Mouse (Mus musculus) hindbrain, embryonic 15.5 days (tissue): ENCODE results near the gene Scrg1. TPM values are rescaled to one million over a fixed set of nuclear protein-coding genes. Genes with fewer than 3 reads are reported as not detected.
"Not testable (repeated sequence)": the region's sequence is repeated elsewhere in the genome, so short reads cannot be mapped to it uniquely, and the experiment has no call there.

Source experiments
- ATAC-seq: fragments of 200-750 bp; cut with Nextera tagmentation; 2 replicates; pipeline ENCODE4 v1.8.0; 2017; ENCODE audit warnings: low read depth, moderate number of reproducible peaks, moderate TSS enrichment; ENCODE audit not compliant: low FRiP score
- H3K27ac ChIP-seq: fragments of 300-500 bp; sonication (generic); replicated peaks from 2 replicates; pipeline ENCODE4 v1.5.1; 2015; ENCODE audit warnings: mild to moderate bottlenecking, inconsistent platforms
- H3K27me3 ChIP-seq: fragments of 300-500 bp; sonication (generic); 2 replicates; pipeline ENCODE4 v1.6.1; 2015; ENCODE audit warnings: control low read depth, inconsistent platforms
- H3K36me3 ChIP-seq: fragments of 300-500 bp; sonication (generic); 2 replicates; pipeline ENCODE4 v1.6.1; 2015; ENCODE audit warnings: control low read depth, inconsistent platforms
- H3K4me1 ChIP-seq: fragments of 300-500 bp; sonication (generic); replicated peaks from 2 replicates; pipeline ENCODE4 v1.6.1; 2015; ENCODE audit warnings: control low read depth, inconsistent platforms
- H3K4me2 ChIP-seq: fragments of 300-500 bp; sonication (generic); 2 replicates; pipeline ENCODE4 v1.6.1; 2015; ENCODE audit warnings: moderate library complexity, mild to moderate bottlenecking, inconsistent platforms
- H3K4me3 ChIP-seq: fragments of 300-500 bp; sonication (generic); 2 replicates; pipeline ENCODE4 v1.5.1; 2015; ENCODE audit warnings: mild to moderate bottlenecking, inconsistent platforms
- H3K9ac ChIP-seq: fragments of 300-500 bp; sonication (generic); 2 replicates; pipeline ENCODE4 v1.6.1; 2015; ENCODE audit warnings: inconsistent platforms
- H3K9me3 ChIP-seq: fragments of 300-500 bp; sonication (generic); 2 replicates; pipeline ENCODE4 v1.6.1; 2016; ENCODE audit warnings: control low read depth, inconsistent platforms
- WGBS: fragments of 180-500 bp; shearing (Covaris S2); methylation state at CpG from one replicate; pipeline ENCODE4 v1.1.7; 2015; 5-methylcytosine and 5-hydroxymethylcytosine counted together
- polyA plus RNA-seq: library from polyadenylated mRNA; unstranded; fragments of >200 nt; fragmentation: Nextera tagmentation; extraction: Ambion mirVana; gene quantifications from 2 replicates; pipeline ENCODE4 v1.2.1, GENCODE M21; 2015

Gene Scrg1
- polyA plus RNA-seq, 1 experiment from 2014 or later: 8.4 TPM

DNA sequence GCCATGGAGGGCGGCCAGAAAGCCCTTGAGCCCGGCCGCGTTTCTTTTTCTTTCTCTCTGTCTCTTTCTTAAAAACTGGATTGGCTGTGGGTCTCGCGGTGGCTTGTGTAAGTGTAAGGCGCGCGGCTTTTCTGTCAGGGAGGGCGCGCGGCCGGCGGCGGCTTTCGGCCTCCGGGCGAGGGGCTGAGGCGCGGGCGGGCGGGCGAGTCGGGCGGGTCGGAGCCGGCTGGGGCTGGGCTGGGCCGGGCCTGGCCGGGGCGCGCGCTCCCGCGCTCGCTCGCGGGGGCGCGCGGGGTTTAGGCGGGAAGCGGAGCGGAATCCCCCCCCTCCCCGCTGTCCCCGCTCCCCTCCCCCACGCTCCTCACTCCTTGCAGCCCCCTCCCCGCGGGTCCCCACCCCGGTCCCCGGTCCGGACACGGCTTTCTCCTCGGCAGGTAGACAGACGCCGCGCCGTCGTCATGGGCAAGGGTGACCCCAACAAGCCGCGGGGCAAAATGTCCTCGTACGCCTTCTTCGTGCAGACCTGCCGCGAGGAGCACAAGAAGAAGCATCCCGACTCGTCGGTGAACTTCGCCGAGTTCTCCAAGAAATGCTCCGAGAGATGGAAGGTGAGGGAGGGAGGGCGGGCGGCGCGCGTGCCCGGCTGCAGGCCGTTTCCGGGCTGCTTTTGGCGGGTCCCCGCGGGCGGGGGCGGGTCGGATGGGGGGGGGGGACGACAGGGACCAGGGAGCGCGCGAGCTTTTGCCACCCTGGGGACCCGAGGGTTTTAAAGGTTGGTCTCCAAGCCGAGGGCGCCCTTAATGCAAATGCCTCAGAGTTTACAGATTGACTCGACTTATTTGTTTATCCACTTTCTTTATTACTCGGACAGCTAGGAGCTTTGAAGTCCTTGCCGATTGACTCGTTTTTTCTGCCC is 56.7 kb downstream of the Scrg1 start:
- Histone ChIP-seq H3K36me3 (no peaks in the 10 kb centered on the region), H3K4me1 (peaks cover 4% of the 10 kb centered on the region; the same call in 1 of the 2 replicates), H3K4me3 (peak overlapping the region; percentile 97), H3K9me3 (no peaks in the 10 kb centered on the region), H3K27ac (peak overlapping the region; percentile 99), H3K9ac (peak overlapping the region; percentile 92), H3K4me2 (peak overlapping the region; percentile 70), H3K27me3 (no peaks in the 10 kb centered on the region)
- peak; percentile 24 for ATAC-seq
- WGBS: under 1% methylated on average over 78 of the region's 96 CpGs

DNA sequence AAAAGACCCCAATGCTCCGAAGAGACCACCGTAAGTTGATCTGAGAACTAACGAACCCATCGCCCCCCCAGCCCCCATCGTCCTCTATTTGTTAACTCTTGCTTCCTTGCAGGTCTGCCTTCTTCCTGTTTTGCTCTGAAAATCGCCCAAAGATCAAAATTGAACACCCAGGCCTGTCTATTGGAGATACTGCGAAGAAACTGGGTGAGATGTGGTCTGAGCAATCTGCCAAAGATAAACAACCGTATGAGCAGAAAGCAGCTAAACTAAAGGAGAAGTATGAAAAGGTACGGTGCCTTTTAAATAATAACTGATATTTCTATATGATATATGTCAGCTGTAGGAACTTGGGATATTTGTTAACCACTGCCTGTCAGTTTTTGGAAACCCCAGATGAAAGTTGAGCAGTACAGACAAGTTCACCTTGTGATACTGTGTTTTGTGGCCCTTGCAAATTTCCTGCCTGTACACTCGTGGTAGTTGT is 57.5 kb downstream of the Scrg1 start:
- not testable (repeated sequence) for H3K9me3 ChIP-seq, ATAC-seq, H3K4me1 ChIP-seq, H3K36me3 ChIP-seq, H3K27ac ChIP-seq, H3K9ac ChIP-seq, H3K27me3 ChIP-seq
- H3K4me2 ChIP-seq: peak overlapping the region; percentile 70
- 28% methylated on average over 10 of the region's 10 CpGs for WGBS
- peak overlapping the region; percentile 97 for H3K4me3 ChIP-seq

DNA sequence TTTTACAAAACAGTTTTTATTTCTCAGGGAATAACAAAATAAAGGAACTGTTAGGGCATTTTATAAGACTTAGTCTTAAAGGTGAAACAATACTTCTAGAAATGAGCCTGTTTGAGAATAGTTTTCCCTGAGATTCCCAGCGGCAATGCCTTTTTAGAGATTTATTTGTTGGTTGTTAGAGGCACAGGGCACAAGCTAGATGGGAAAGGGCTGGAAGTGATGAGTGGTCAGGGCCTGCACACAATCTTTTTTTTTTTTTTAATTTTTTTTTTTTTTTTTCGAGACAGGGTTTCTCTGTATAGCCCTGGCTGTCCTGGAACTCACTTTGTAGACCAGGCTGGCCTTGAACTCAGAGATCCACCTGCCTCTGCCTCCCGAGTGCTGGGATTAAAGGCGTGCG is 61.0 kb downstream of the Scrg1 start:
- not testable (repeated sequence) for H3K27ac ChIP-seq, H3K36me3 ChIP-seq, H3K27me3 ChIP-seq, H3K4me1 ChIP-seq, H3K9me3 ChIP-seq, H3K4me2 ChIP-seq, H3K9ac ChIP-seq, ATAC-seq, H3K4me3 ChIP-seq
- 95% methylated on average over 5 of the region's 5 CpGs for WGBS

DNA sequence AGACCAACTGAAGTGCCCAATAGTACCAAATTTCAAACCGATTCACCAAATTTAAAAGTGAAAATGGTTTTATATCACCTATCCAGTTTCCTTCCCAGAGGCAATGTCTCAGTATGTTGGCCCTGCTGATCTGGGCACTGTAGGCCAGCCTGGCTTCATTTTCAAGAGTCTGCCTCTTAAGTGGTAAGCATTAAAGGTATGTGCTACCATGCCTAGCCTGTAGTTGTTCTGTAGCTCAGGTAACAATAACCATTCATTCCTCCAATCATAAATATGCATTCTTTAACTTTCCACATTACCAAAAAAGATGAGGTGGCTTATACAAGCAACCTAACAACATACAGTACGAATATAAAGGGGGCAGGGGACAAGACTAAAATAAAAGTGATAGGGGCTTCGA is 62.0 kb downstream of the Scrg1 start:
- H3K4me3 ChIP-seq: no peak overlapping the region
- no peaks in the 10 kb centered on the region for H3K36me3 ChIP-seq
- no peak overlapping the region for H3K9ac ChIP-seq
- WGBS: 92% methylated on average over 3 of the region's 3 CpGs
- no peaks in the 10 kb centered on the region for H3K27me3 ChIP-seq
- H3K9me3 ChIP-seq: no peaks in the 10 kb centered on the region
- no peaks in the 10 kb centered on the region for H3K4me1 ChIP-seq
- H3K4me2 ChIP-seq: no peak overlapping the region
- H3K27ac ChIP-seq: no peak overlapping the region
- no peak for ATAC-seq

DNA sequence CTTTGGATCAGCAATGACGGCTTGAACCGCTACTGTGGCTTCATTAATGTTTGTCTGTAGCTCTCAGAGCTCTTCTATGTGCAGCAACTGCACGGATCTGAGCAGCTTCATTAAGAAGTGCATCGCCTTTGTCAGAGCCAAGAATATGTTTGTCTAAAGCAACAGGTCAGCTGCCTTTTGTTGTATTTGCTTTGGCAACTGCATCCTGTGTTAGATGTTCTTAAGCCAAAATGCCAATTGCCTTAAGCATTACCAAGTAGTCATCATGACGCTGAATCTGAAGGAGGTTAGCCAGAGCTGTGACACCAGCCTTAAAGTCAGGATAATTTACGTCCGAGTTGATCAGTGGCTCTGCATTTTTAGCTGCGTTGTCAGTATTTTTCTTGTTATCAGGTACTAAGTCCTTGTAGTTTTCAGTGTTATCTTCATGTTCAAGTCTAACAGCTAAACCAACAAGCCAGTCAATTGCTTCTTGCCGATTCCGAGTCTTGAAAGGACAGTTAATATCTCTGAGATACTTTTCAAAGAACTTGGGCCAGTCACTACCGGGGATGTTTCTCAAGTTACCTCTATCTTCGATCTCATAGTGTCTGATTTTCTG is 64.6 kb downstream of the Scrg1 start:
- no peak overlapping the region for H3K9ac ChIP-seq
- WGBS: 88% methylated on average over 12 of the region's 12 CpGs
- ATAC-seq: no peak
- H3K36me3 ChIP-seq: no peaks in the 10 kb centered on the region
- H3K27me3 ChIP-seq: no peaks in the 10 kb centered on the region
- H3K9me3 ChIP-seq: no peaks in the 10 kb centered on the region
- H3K4me1 ChIP-seq: no peaks in the 10 kb centered on the region
- H3K4me2 ChIP-seq: no peak overlapping the region
- no peak overlapping the region for H3K27ac ChIP-seq
- H3K4me3 ChIP-seq: no peak overlapping the region

Other genes starting within 250 kb of the Scrg1 start
- gene Hand2, start 134.9 kb upstream of the Scrg1 start, polyA plus RNA-seq: not detected in 2 replicates
- gene Sap30, start 31.9 kb downstream of the Scrg1 start, polyA plus RNA-seq: 29.3 and 37.0 TPM in 2 replicates
- 80.2 and 93.6 TPM in 2 replicates for gene Hmgb2, start 56.0 kb downstream of the Scrg1 start, polyA plus RNA-seq
- 11.4 and 12.5 TPM in 2 replicates for gene Galnt7, start 197.1 kb downstream of the Scrg1 start, polyA plus RNA-seq